ENCODE assay signal across 32 mouse cellular contexts in the genomic region with DNA sequence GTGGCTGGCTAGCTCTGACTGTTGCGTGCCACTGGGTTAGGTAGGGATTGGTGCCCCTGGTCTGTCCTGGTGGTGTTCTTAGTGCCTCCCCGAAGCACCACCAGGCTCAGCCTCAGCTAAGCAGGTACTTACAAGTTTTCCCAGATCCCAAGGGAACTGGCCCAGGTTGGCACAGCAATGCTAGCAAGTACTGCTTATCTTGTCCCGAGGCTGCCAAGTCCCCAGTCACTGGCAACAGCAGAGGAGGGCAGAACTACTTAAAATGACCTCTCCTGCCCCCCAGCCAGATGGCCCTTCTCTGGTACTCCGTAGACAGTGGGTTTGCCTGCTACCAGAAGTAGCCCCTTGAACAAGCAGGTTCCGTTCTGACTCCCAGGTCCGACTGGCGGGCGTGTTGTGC.
DNase-seq lines count a peak whose midpoint lies in the region; ATAC-seq lines count a peak whose summit lies in the region.
"Had no signal": no experiment of that assay in that cellular context is flagged by ENCODE, and none has a peak within 500 bp of the region (broad histone marks: within the 10 kb centered on the region; RNA-seq: fewer than 3 reads in every experiment).

No protein-coding gene starts in this region.

- H3K9me3 ChIP-seq in heart, embryonic 12.5 days (replicated peaks), result no peaks in the 10 kb centered on the region
- no peaks in the 10 kb centered on the region for H3K9me3 ChIP-seq in heart, embryonic 10.5 days
- no peaks in the 10 kb centered on the region for H3K9me3 ChIP-seq in embryonic facial prominence, embryonic 14.5 days (ENCODE audit: control insufficient read depth, low read length)
- no peaks in the 10 kb centered on the region for H3K9me3 ChIP-seq in limb, embryonic 15.5 days
- H3K9me3 ChIP-seq: hindbrain, embryonic 12.5 days; liver, embryonic 15.5 days; neural tube, embryonic 12.5 days had no signal

- intact Hi-C loops in heart, postnatal 10 days (cut with DNase I), result loop anchor here (2.0 kb wide), 1 partner anchor 26 kb away; no protein-coding TSS in a partner anchor
- intact Hi-C loops in left cerebral cortex, postnatal 14 days (cut with DNase I), result no loop called here

- no peaks in the 10 kb centered on the region for H3K36me3 ChIP-seq in heart, embryonic 12.5 days
- H3K36me3 ChIP-seq in heart, embryonic 10.5 days, result no peaks in the 10 kb centered on the region
- H3K36me3 ChIP-seq in embryonic facial prominence, embryonic 14.5 days (ENCODE audit: control insufficient read depth, insufficient read depth, low read length), result 0 out of 2 replicates have a peak, but pooled peaks cover 11% of the 10 kb centered on the region
- H3K36me3 ChIP-seq in limb, embryonic 15.5 days, result peaks cover 4% of the 10 kb centered on the region; the same call in 1 of the 2 replicates
- H3K36me3 ChIP-seq: hindbrain, embryonic 12.5 days; liver, embryonic 15.5 days; midbrain, embryonic 10.5 days; neural tube, embryonic 12.5 days had no signal

- peak; percentile 94 for DNase-seq in heart, adult 11 months
- DNase-seq in heart, postnatal 10 days, result peak; percentile 57 to 61
- DNase-seq in heart, embryonic 10.5 days (ENCODE audit: low spot score), result no peak
- no peak for DNase-seq in embryonic facial prominence, embryonic 14.5 days (ENCODE audit: low spot score)
- no peak for DNase-seq in left cerebral cortex, postnatal 14 days (ENCODE audit: low spot score in 2 of 2)
- DNase-seq in layer of hippocampus, postnatal 10 days (ENCODE audit: low spot score in 2 of 2), result no peak
- DNase-seq: adrenal gland, adult 2 months; adrenal gland, postnatal 36 days; cerebellum, adult 18-20 months; cerebellum, postnatal 14 days; forebrain, postnatal 0 days; kidney, adult 8-10 months; kidney, postnatal 4 days; layer of hippocampus, postnatal 36 days; lung, embryonic 14.5 days; lung, postnatal 14 days; right cerebral cortex, adult 18-20 months; right cerebral cortex, postnatal 4 days; thymus, adult 2 months; thymus, postnatal 36 days had no signal

- H3K27me3 ChIP-seq in heart, embryonic 12.5 days (replicated peaks), result peaks cover 5% of the 10 kb centered on the region; the same call in 1 of the 2 replicates
- H3K27me3 ChIP-seq in heart, embryonic 10.5 days (ENCODE audit: insufficient read depth, poor library complexity, severe bottlenecking), result peaks cover 28% of the 10 kb centered on the region
- no peaks in the 10 kb centered on the region for H3K27me3 ChIP-seq in embryonic facial prominence, embryonic 14.5 days (replicated peaks; ENCODE audit: control insufficient read depth, insufficient read depth, low read length)
- no peaks in the 10 kb centered on the region for H3K27me3 ChIP-seq in limb, embryonic 15.5 days
- H3K27me3 ChIP-seq: CH12.LX; hindbrain, embryonic 12.5 days; liver, embryonic 15.5 days; neural tube, embryonic 12.5 days had no signal

- H3K4me2 ChIP-seq in heart, embryonic 12.5 days, result no peak overlapping the region
- H3K4me2 ChIP-seq in embryonic facial prominence, embryonic 14.5 days (ENCODE audit: low read depth, low read length), result peak overlapping the region; percentile 62
- peak overlapping the region; percentile 48 for H3K4me2 ChIP-seq in limb, embryonic 15.5 days
- H3K4me2 ChIP-seq: hindbrain, embryonic 12.5 days; liver, embryonic 15.5 days; lung, embryonic 14.5 days; neural tube, embryonic 12.5 days had no signal

- H3K9ac ChIP-seq in heart, embryonic 12.5 days, result no peak overlapping the region
- H3K9ac ChIP-seq in embryonic facial prominence, embryonic 14.5 days (ENCODE audit: low read depth, low read length), result peak overlapping the region; percentile 49; the same call in 1 of the 2 replicates
- H3K9ac ChIP-seq in limb, embryonic 15.5 days, result peak overlapping the region; percentile 23
- H3K9ac ChIP-seq: forebrain, postnatal 0 days; hindbrain, embryonic 12.5 days; liver, embryonic 15.5 days; lung, embryonic 14.5 days; neural tube, embryonic 12.5 days had no signal

- no peak overlapping the region for H3K4me3 ChIP-seq in heart, embryonic 12.5 days
- H3K4me3 ChIP-seq in heart, embryonic 10.5 days, result no peak overlapping the region
- H3K4me3 ChIP-seq in embryonic facial prominence, embryonic 14.5 days (ENCODE audit: low read depth, low read length), result peak overlapping the region; percentile 43; the same call in 1 of the 2 replicates
- peak overlapping the region; percentile 38 for H3K4me3 ChIP-seq in limb, embryonic 15.5 days
- H3K4me3 ChIP-seq: hindbrain, embryonic 12.5 days; liver, embryonic 15.5 days; midbrain, embryonic 10.5 days; myocyte; neural tube, embryonic 12.5 days had no signal

- ATAC-seq in heart, embryonic 12.5 days (ENCODE audit: insufficient number of reproducible peaks, low FRiP score), result no peak
- no peak for ATAC-seq in embryonic facial prominence, embryonic 14.5 days (ENCODE audit: low read depth)
- no peak for ATAC-seq in limb, embryonic 15.5 days (ENCODE audit: insufficient number of reproducible peaks, low FRiP score, low TSS enrichment, low read depth)
- ATAC-seq: activated CD4-positive, CD25-positive, alpha-beta regulatory T cell, adult 4 months; forebrain, postnatal 0 days; hindbrain, postnatal 0 days; intestine, embryonic 16.5 days had no signal

- H3K27ac ChIP-seq in heart, embryonic 12.5 days (ENCODE audit: poor library complexity, severe bottlenecking), result no peak overlapping the region
- no peak overlapping the region for H3K27ac ChIP-seq in heart, embryonic 10.5 days
- no peak overlapping the region; the same call in 1 of the 2 replicates for H3K27ac ChIP-seq in embryonic facial prominence, embryonic 14.5 days (replicated peaks; ENCODE audit: low read depth, low read length)
- 0 out of 2 replicates have a peak overlapping the region, but pooled peaks have one; percentile 43 for H3K27ac ChIP-seq in limb, embryonic 15.5 days
- H3K27ac ChIP-seq: hindbrain, embryonic 12.5 days; hindbrain, postnatal 0 days; kidney, postnatal 0 days; liver, embryonic 15.5 days; midbrain, embryonic 10.5 days; neural tube, embryonic 12.5 days had no signal

- peaks cover 31% of the 10 kb centered on the region for H3K4me1 ChIP-seq in heart, embryonic 12.5 days (replicated peaks)
- peaks cover 49% of the 10 kb centered on the region for H3K4me1 ChIP-seq in heart, embryonic 10.5 days
- H3K4me1 ChIP-seq in embryonic facial prominence, embryonic 14.5 days (ENCODE audit: control insufficient read depth, insufficient read depth, low read length), result peaks cover 36% of the 10 kb centered on the region
- peaks cover 79% of the 10 kb centered on the region for H3K4me1 ChIP-seq in limb, embryonic 15.5 days
- H3K4me1 ChIP-seq: liver, embryonic 15.5 days had no signal

- WGBS in heart, embryonic 12.5 days, result 81% methylated on average over 8 of the region's 8 CpGs
- WGBS in heart, embryonic 10.5 days, result 82% methylated on average over 8 of the region's 8 CpGs
- 81% methylated on average over 7 of the region's 8 CpGs for WGBS in embryonic facial prominence, embryonic 14.5 days
- 74% methylated on average over 8 of the region's 8 CpGs for WGBS in limb, embryonic 15.5 days

Comparison
In these comparisons a context has a peak if more than half of its experiments do, and no peak if none do; other contexts are left out.
1. DNase-seq: peak in heart, adult 11 months (single experiment) and heart, postnatal 10 days (2 of 2); none in heart, embryonic 10.5 days (single experiment), embryonic facial prominence, embryonic 14.5 days (single experiment), left cerebral cortex, postnatal 14 days (0 of 2) and layer of hippocampus, postnatal 10 days (0 of 2).
2. H3K4me3 ChIP-seq: peak in embryonic facial prominence, embryonic 14.5 days (single experiment) and limb, embryonic 15.5 days (single experiment); none in heart, embryonic 12.5 days (single experiment) and heart, embryonic 10.5 days (single experiment).